Mouse (Mus musculus): ENCODE data around the gene Alpl. TPM values are rescaled to one million over a fixed set of nuclear protein-coding genes. Genes with fewer than 3 reads are reported as not detected.

Gene Alpl
- polyA plus RNA-seq, 1 experiment: 158 TPM

GRCm38 (mm10) chr4:137780986-137781385 is 15.2 kb downstream of the Alpl start:
- TF ChIP-seq EP300 (IDR thresholded peaks at IDR 0.05; ENCODE audit: insufficient read depth, low read depth, low read length) (no peak), POLR2A (IDR thresholded peaks at IDR 0.05; ENCODE audit: insufficient read depth, low read length) (no peak), CTCF (IDR thresholded peaks at IDR 0.05; ENCODE audit: low read depth, low read length) (no peak)
- Histone ChIP-seq H3K4me1 (ENCODE audit: control insufficient read depth, insufficient read depth, low read length) (peaks cover 17% of the 10 kb centered on the region), H3K27me3 (ENCODE audit: control insufficient read depth, insufficient read depth, low read length, poor library complexity, severe bottlenecking) (no peaks in the 10 kb centered on the region), H3K9me3 (replicated peaks; ENCODE audit: control insufficient read depth, insufficient read depth, low read length, poor library complexity, severe bottlenecking) (0 out of 2 replicates have a peak, but pooled peaks cover 3% of the 10 kb centered on the region), H3K9ac (ENCODE audit: low read depth, poor library complexity, severe bottlenecking) (no peak overlapping the region), H3K4me3 (ENCODE audit: low read depth, low read length) (no peak overlapping the region), H3K36me3 (ENCODE audit: control insufficient read depth, insufficient read depth, low read length, poor library complexity, severe bottlenecking) (no peaks in the 10 kb centered on the region), H3K27ac (ENCODE audit: insufficient read depth, low read length) (no peak overlapping the region)

GRCm38 (mm10) chr4:137778397-137779184 is 17.6 kb downstream of the Alpl start:
- no peaks in the 10 kb centered on the region for H3K36me3 ChIP-seq (ENCODE audit: control insufficient read depth, insufficient read depth, low read length, poor library complexity, severe bottlenecking)
- TF ChIP-seq CTCF (IDR thresholded peaks at IDR 0.05; ENCODE audit: low read depth, low read length): no peak
- no peak for TF ChIP-seq POLR2A (IDR thresholded peaks at IDR 0.05; ENCODE audit: insufficient read depth, low read length)
- peak; percentile 95 for TF ChIP-seq EP300 (IDR thresholded peaks at IDR 0.05; ENCODE audit: insufficient read depth, low read depth, low read length)
- peak overlapping the region; percentile 6; the same call in 1 of the 2 replicates for H3K9ac ChIP-seq (ENCODE audit: low read depth, poor library complexity, severe bottlenecking)

GRCm38 (mm10) chr4:137777866-137778265 is 18.3 kb downstream of the Alpl start:
- Histone ChIP-seq H3K9ac (ENCODE audit: low read depth, poor library complexity, severe bottlenecking) (no peak overlapping the region), H3K4me3 (ENCODE audit: low read depth, low read length) (no peak overlapping the region), H3K27ac (ENCODE audit: insufficient read depth, low read length) (peak overlapping the region; percentile 95), H3K36me3 (ENCODE audit: control insufficient read depth, insufficient read depth, low read length, poor library complexity, severe bottlenecking) (no peaks in the 10 kb centered on the region), H3K4me1 (ENCODE audit: control insufficient read depth, insufficient read depth, low read length) (peaks cover 18% of the 10 kb centered on the region), H3K9me3 (replicated peaks; ENCODE audit: control insufficient read depth, insufficient read depth, low read length, poor library complexity, severe bottlenecking) (0 out of 2 replicates have a peak, but pooled peaks cover 3% of the 10 kb centered on the region), H3K27me3 (ENCODE audit: control insufficient read depth, insufficient read depth, low read length, poor library complexity, severe bottlenecking) (no peaks in the 10 kb centered on the region)
- TF ChIP-seq CTCF (IDR thresholded peaks at IDR 0.05; ENCODE audit: low read depth, low read length) (no peak), POLR2A (IDR thresholded peaks at IDR 0.05; ENCODE audit: insufficient read depth, low read length) (no peak), EP300 (IDR thresholded peaks at IDR 0.05; ENCODE audit: insufficient read depth, low read depth, low read length) (peak; percentile 46; the same call in 1 of the 2 replicates)

More at GRCm38 (mm10) chr4:137778397-137779184, 17.6 kb downstream of the Alpl start:
- Histone ChIP-seq H3K27ac (ENCODE audit: insufficient read depth, low read length) (peak overlapping the region; percentile 95), H3K9me3 (replicated peaks; ENCODE audit: control insufficient read depth, insufficient read depth, low read length, poor library complexity, severe bottlenecking) (0 out of 2 replicates have a peak, but pooled peaks cover 3% of the 10 kb centered on the region), H3K4me3 (ENCODE audit: low read depth, low read length) (peak overlapping the region; percentile 35), H3K27me3 (ENCODE audit: control insufficient read depth, insufficient read depth, low read length, poor library complexity, severe bottlenecking) (no peaks in the 10 kb centered on the region), H3K4me1 (ENCODE audit: control insufficient read depth, insufficient read depth, low read length) (peaks cover 18% of the 10 kb centered on the region)

DNA sequence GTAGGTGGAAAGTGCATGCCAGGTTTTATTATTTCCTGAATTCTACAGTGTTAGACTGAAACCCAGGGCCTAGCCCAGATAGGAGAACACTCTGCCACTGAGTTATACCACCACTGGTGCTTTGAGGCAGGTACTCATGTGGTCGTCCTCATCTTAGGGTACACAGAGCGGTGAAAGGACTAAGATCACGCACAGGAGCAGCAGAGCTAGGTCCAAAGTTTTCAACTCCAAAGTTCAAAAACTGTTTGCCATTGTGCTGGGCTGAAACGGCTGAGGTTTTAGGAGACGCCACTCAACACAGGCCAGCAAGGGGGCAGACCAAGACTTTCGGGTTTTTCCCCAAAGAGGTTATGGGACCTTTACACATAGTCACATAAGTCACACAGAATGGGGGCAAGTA is 21.7 kb downstream of the Alpl start:
- Histone ChIP-seq H3K27me3 (ENCODE audit: control insufficient read depth, insufficient read depth, low read length, poor library complexity, severe bottlenecking) (no peaks in the 10 kb centered on the region), H3K36me3 (ENCODE audit: control insufficient read depth, insufficient read depth, low read length, poor library complexity, severe bottlenecking) (no peaks in the 10 kb centered on the region), H3K27ac (ENCODE audit: insufficient read depth, low read length) (no peak overlapping the region), H3K9ac (ENCODE audit: low read depth, poor library complexity, severe bottlenecking) (no peak overlapping the region), H3K9me3 (replicated peaks; ENCODE audit: control insufficient read depth, insufficient read depth, low read length, poor library complexity, severe bottlenecking) (0 out of 2 replicates have a peak, but pooled peaks cover 2% of the 10 kb centered on the region), H3K4me3 (ENCODE audit: low read depth, low read length) (no peak overlapping the region), H3K4me1 (ENCODE audit: control insufficient read depth, insufficient read depth, low read length) (peaks cover 41% of the 10 kb centered on the region)
- TF ChIP-seq CTCF (IDR thresholded peaks at IDR 0.05; ENCODE audit: low read depth, low read length): no peak
- no peak for TF ChIP-seq POLR2A (IDR thresholded peaks at IDR 0.05; ENCODE audit: insufficient read depth, low read length)
- TF ChIP-seq EP300 (IDR thresholded peaks at IDR 0.05; ENCODE audit: insufficient read depth, low read depth, low read length): no peak

- peaks cover 44% of the 10 kb centered on the region for H3K4me1 ChIP-seq (ENCODE audit: control insufficient read depth, insufficient read depth, low read length)
- no peaks in the 10 kb centered on the region for H3K27me3 ChIP-seq (ENCODE audit: control insufficient read depth, insufficient read depth, low read length, poor library complexity, severe bottlenecking)
- TF ChIP-seq EP300 (IDR thresholded peaks at IDR 0.05; ENCODE audit: insufficient read depth, low read depth, low read length) (no peak), CTCF (IDR thresholded peaks at IDR 0.05; ENCODE audit: low read depth, low read length) (no peak), POLR2A (IDR thresholded peaks at IDR 0.05; ENCODE audit: insufficient read depth, low read length) (no peak)
- H3K9ac ChIP-seq (ENCODE audit: low read depth, poor library complexity, severe bottlenecking): no peak overlapping the region
- no peaks in the 10 kb centered on the region for H3K9me3 ChIP-seq (replicated peaks; ENCODE audit: control insufficient read depth, insufficient read depth, low read length, poor library complexity, severe bottlenecking)
- no peak overlapping the region for H3K4me3 ChIP-seq (ENCODE audit: low read depth, low read length)
- H3K27ac ChIP-seq (ENCODE audit: insufficient read depth, low read length): peak overlapping the region; percentile 44
- no peaks in the 10 kb centered on the region for H3K36me3 ChIP-seq (ENCODE audit: control insufficient read depth, insufficient read depth, low read length, poor library complexity, severe bottlenecking)
Measured at GRCm38 (mm10) chr4:137774013-137774412, 22.2 kb downstream of the Alpl start.

- H3K4me3 ChIP-seq (ENCODE audit: low read depth, low read length): no peak overlapping the region
- H3K9ac ChIP-seq (ENCODE audit: low read depth, poor library complexity, severe bottlenecking): no peak overlapping the region
- no peaks in the 10 kb centered on the region for H3K36me3 ChIP-seq (ENCODE audit: control insufficient read depth, insufficient read depth, low read length, poor library complexity, severe bottlenecking)
- TF ChIP-seq EP300 (IDR thresholded peaks at IDR 0.05; ENCODE audit: insufficient read depth, low read depth, low read length): peak; percentile 89; the same call in 1 of the 2 replicates
- TF ChIP-seq CTCF (IDR thresholded peaks at IDR 0.05; ENCODE audit: low read depth, low read length): no peak
- TF ChIP-seq POLR2A (IDR thresholded peaks at IDR 0.05; ENCODE audit: insufficient read depth, low read length): no peak
- peak overlapping the region; percentile 44; the same call in 1 of the 2 replicates for H3K27ac ChIP-seq (ENCODE audit: insufficient read depth, low read length)
- H3K9me3 ChIP-seq (replicated peaks; ENCODE audit: control insufficient read depth, insufficient read depth, low read length, poor library complexity, severe bottlenecking): no peaks in the 10 kb centered on the region
- H3K4me1 ChIP-seq (ENCODE audit: control insufficient read depth, insufficient read depth, low read length): peaks cover 46% of the 10 kb centered on the region
- H3K27me3 ChIP-seq (ENCODE audit: control insufficient read depth, insufficient read depth, low read length, poor library complexity, severe bottlenecking): no peaks in the 10 kb centered on the region
Measured at GRCm38 (mm10) chr4:137773369-137773899, 22.8 kb downstream of the Alpl start.

All from ES-Bruce4 (cell line).